In genomic region chr4:139091066-139091465, GRCm38 (mm10) we compare ENCODE assay signal across 12 mouse cellular contexts. TPM values are rescaled to one million over a fixed set of nuclear protein-coding genes. Genes with fewer than 3 reads are reported as not detected.
DNase-seq lines count a peak whose midpoint lies in the region; ATAC-seq and TF ChIP-seq lines count a peak whose summit lies in the region.
"Had no signal": no experiment of that assay in that cellular context is flagged by ENCODE, and none has a peak within 500 bp of the region (broad histone marks: within the 10 kb centered on the region; RNA-seq: fewer than 3 reads in every experiment).

No protein-coding gene starts in this region.

- 48% methylated on average over 7 of the region's 7 CpGs for WGBS in lung, embryonic 16.5 days
- WGBS in limb, embryonic 12.5 days: 16% methylated on average over 7 of the region's 7 CpGs
- 49% methylated on average over 7 of the region's 7 CpGs for WGBS in stomach, postnatal 0 days

- intact Hi-C loops in gastrocnemius, adult 2 months (cut with DNase I): no loop called here

- ATAC-seq in lung, embryonic 16.5 days (ENCODE audit: low read depth): no peak
- no peak for ATAC-seq in limb, embryonic 12.5 days (ENCODE audit: insufficient number of reproducible peaks, insufficient read depth, low FRiP score, low TSS enrichment, low read depth)
- ATAC-seq in stomach, postnatal 0 days (ENCODE audit: low FRiP score, low TSS enrichment): no peak
- ATAC-seq: liver, embryonic 12.5 days had no signal

- H3K36me3 ChIP-seq in lung, embryonic 16.5 days (ENCODE audit: control insufficient read depth, insufficient read depth, low read length): no peaks in the 10 kb centered on the region
- peaks cover 8% of the 10 kb centered on the region; the same call in 1 of the 2 replicates for H3K36me3 ChIP-seq in limb, embryonic 12.5 days
- H3K36me3 ChIP-seq in stomach, postnatal 0 days (ENCODE audit: control insufficient read depth, insufficient read depth, low read length): no peaks in the 10 kb centered on the region
- H3K36me3 ChIP-seq: liver, embryonic 12.5 days had no signal

- no peaks in the 10 kb centered on the region for H3K9me3 ChIP-seq in lung, embryonic 16.5 days (ENCODE audit: control insufficient read depth, low read length)
- peaks cover 7% of the 10 kb centered on the region; the same call in 1 of the 2 replicates for H3K9me3 ChIP-seq in limb, embryonic 12.5 days
- H3K9me3 ChIP-seq in stomach, postnatal 0 days (ENCODE audit: control insufficient read depth, low read length): 0 out of 2 replicates have a peak, but pooled peaks cover 3% of the 10 kb centered on the region

- H3K27me3 ChIP-seq in lung, embryonic 16.5 days (ENCODE audit: control insufficient read depth, insufficient read depth, low read depth, low read length): peaks cover 7% of the 10 kb centered on the region; the same call in 1 of the 2 replicates
- H3K27me3 ChIP-seq in limb, embryonic 12.5 days: peaks cover 64% of the 10 kb centered on the region
- H3K27me3 ChIP-seq in stomach, postnatal 0 days (ENCODE audit: control insufficient read depth, insufficient read depth, low read length): no peaks in the 10 kb centered on the region

- H3K27ac ChIP-seq in gastrocnemius, adult 2 months: peak overlapping the region; percentile 91
- H3K27ac ChIP-seq in lung, embryonic 16.5 days (ENCODE audit: low read length): no peak overlapping the region
- peak overlapping the region; percentile 89 for H3K27ac ChIP-seq in limb, embryonic 12.5 days
- no peak overlapping the region; the same call in 1 of the 2 replicates for H3K27ac ChIP-seq in stomach, postnatal 0 days (replicated peaks)
- H3K27ac ChIP-seq: liver, embryonic 12.5 days had no signal

- peak overlapping the region; percentile 87 for H3K9ac ChIP-seq in lung, embryonic 16.5 days (ENCODE audit: low read length)
- peak overlapping the region; percentile 90 for H3K9ac ChIP-seq in limb, embryonic 12.5 days (replicated peaks)
- H3K9ac ChIP-seq in stomach, postnatal 0 days (ENCODE audit: low read length): peak overlapping the region; percentile 85; the same call in 1 of the 2 replicates
- H3K9ac ChIP-seq: liver, embryonic 12.5 days had no signal

- peak overlapping the region; percentile 96 for H3K4me2 ChIP-seq in lung, embryonic 16.5 days (ENCODE audit: low read depth, low read length)
- H3K4me2 ChIP-seq in limb, embryonic 12.5 days: peak overlapping the region; percentile 89
- H3K4me2 ChIP-seq in stomach, postnatal 0 days (replicated peaks; ENCODE audit: low read depth): peak overlapping the region; percentile 97

- peak overlapping the region; percentile 94 for H3K4me3 ChIP-seq in gastrocnemius, adult 2 months
- H3K4me3 ChIP-seq in lung, embryonic 16.5 days (ENCODE audit: low read length): peak overlapping the region; percentile 74
- peak overlapping the region; percentile 83 for H3K4me3 ChIP-seq in limb, embryonic 12.5 days (replicated peaks)
- H3K4me3 ChIP-seq in stomach, postnatal 0 days (ENCODE audit: low read depth, low read length): peak overlapping the region; percentile 81

- TF ChIP-seq EP300 in stomach, postnatal 0 days (optimal IDR thresholded peaks at IDR 0.05): no peak

- no peak for TF ChIP-seq CTCF in gastrocnemius, adult 2 months (IDR thresholded peaks at IDR 0.05)
- TF ChIP-seq CTCF in stomach, postnatal 0 days (IDR thresholded peaks at IDR 0.05; ENCODE audit: low read depth): no peak

- no peak for DNase-seq in gastrocnemius, adult 2 months
- no peak for DNase-seq in gastrocnemius, postnatal 25 days
- no peak for DNase-seq in lung, postnatal 10 days
- no peak for DNase-seq in stomach, postnatal 0 days (ENCODE audit: low spot score)
- no peak for DNase-seq in urinary bladder, postnatal 4 days (ENCODE audit: low spot score in 2 of 2)
- no peak for DNase-seq in left cerebral cortex, adult 18-20 months (ENCODE audit: low spot score in 2 of 2)
- DNase-seq: cerebellum, adult 8-10 months had no signal

- peaks cover 22% of the 10 kb centered on the region for H3K4me1 ChIP-seq in lung, embryonic 16.5 days (replicated peaks; ENCODE audit: control insufficient read depth, insufficient read depth, low read length)
- H3K4me1 ChIP-seq in limb, embryonic 12.5 days (replicated peaks): peaks cover 49% of the 10 kb centered on the region
- H3K4me1 ChIP-seq in stomach, postnatal 0 days (replicated peaks; ENCODE audit: control insufficient read depth, insufficient read depth): peaks cover 10% of the 10 kb centered on the region
- H3K4me1 ChIP-seq: liver, embryonic 12.5 days had no signal

RNA-seq across cellular contexts. Expression of gene Nbl1, which starts 1.7 kb away (rescaled TPM):
- total RNA-seq in gastrocnemius, adult 2 months (2021): 10 to 100 TPM; 19.9 to 40.8 TPM
- total RNA-seq in gastrocnemius, postnatal 25 days (2021): 10 to 100 TPM; 23.4 to 25.1 TPM
- 57.4 and 70.9 TPM in 2 replicates for polyA plus RNA-seq in lung, embryonic 16.5 days (2015; fragmentation: Nextera tagmentation; extraction: Ambion mirVana)
- polyA plus RNA-seq in limb, embryonic 12.5 days (2016; fragmentation: Nextera tagmentation; extraction: Ambion mirVana): 141 and 152 TPM in 2 replicates
- polyA plus RNA-seq in stomach, postnatal 0 days (2015; fragmentation: Nextera tagmentation; extraction: Ambion mirVana): 53.6 and 58.9 TPM in 2 replicates
- total RNA-seq in left cerebral cortex, adult 18-20 months (2021): 10 to 100 TPM; 62.6 to 66.6 TPM

RNA-seq across cellular contexts. Expression of gene Htr6, which starts 15.7 kb away (rescaled TPM):
- not detected for total RNA-seq in gastrocnemius, adult 2 months (2021)
- total RNA-seq in gastrocnemius, postnatal 25 days (2021): not detected
- not detected in 2 replicates for polyA plus RNA-seq in lung, embryonic 16.5 days (2015; fragmentation: Nextera tagmentation; extraction: Ambion mirVana)
- 0.50 and 0.60 TPM in 2 replicates for polyA plus RNA-seq in limb, embryonic 12.5 days (2016; fragmentation: Nextera tagmentation; extraction: Ambion mirVana)
- 0.05 TPM in 1 of 2 replicates, not detected in the other for polyA plus RNA-seq in stomach, postnatal 0 days (2015; fragmentation: Nextera tagmentation; extraction: Ambion mirVana)
- 1 to 10 TPM; 5.7 to 7.6 TPM for total RNA-seq in left cerebral cortex, adult 18-20 months (2021)
- polyA plus RNA-seq: heart, embryonic 11.5 days; liver, embryonic 12.5 days; thymus, postnatal 0 days had no signal

RNA-seq across cellular contexts. Expression of gene Minos1, which starts 39.8 kb away (rescaled TPM):
- total RNA-seq in gastrocnemius, adult 2 months (2021): 100 to 1,000 TPM; 304 to 430 TPM
- total RNA-seq in gastrocnemius, postnatal 25 days (2021): 100 to 1,000 TPM; 423 to 444 TPM
- polyA plus RNA-seq in lung, embryonic 16.5 days (2015; fragmentation: Nextera tagmentation; extraction: Ambion mirVana): 548 and 571 TPM in 2 replicates
- 476 and 492 TPM in 2 replicates for polyA plus RNA-seq in limb, embryonic 12.5 days (2016; fragmentation: Nextera tagmentation; extraction: Ambion mirVana)
- 569 and 588 TPM in 2 replicates for polyA plus RNA-seq in stomach, postnatal 0 days (2015; fragmentation: Nextera tagmentation; extraction: Ambion mirVana)
- 100 to 1,000 TPM; 198 to 207 TPM for total RNA-seq in left cerebral cortex, adult 18-20 months (2021)

Comparison
In these comparisons a context has a peak if more than half of its experiments do, and no peak if none do; other contexts are left out.
1. H3K27ac ChIP-seq: peak in gastrocnemius, adult 2 months (single experiment) and limb, embryonic 12.5 days (single experiment); none in lung, embryonic 16.5 days (single experiment) and stomach, postnatal 0 days (single experiment).
2. RNA of gene Htr6, which starts 15.7 kb away (total RNA-seq): 5.7 to 7.6 TPM in left cerebral cortex, adult 18-20 months; not detected in gastrocnemius, adult 2 months and not detected in gastrocnemius, postnatal 25 days; every median in the first group is over 4 times any median in the second.
3. Peak in every context shown above with its lines, with median percentiles within 50 percentile points of each other: H3K4me3 ChIP-seq, H3K4me2 ChIP-seq and H3K9ac ChIP-seq.